In the genomic region with DNA sequence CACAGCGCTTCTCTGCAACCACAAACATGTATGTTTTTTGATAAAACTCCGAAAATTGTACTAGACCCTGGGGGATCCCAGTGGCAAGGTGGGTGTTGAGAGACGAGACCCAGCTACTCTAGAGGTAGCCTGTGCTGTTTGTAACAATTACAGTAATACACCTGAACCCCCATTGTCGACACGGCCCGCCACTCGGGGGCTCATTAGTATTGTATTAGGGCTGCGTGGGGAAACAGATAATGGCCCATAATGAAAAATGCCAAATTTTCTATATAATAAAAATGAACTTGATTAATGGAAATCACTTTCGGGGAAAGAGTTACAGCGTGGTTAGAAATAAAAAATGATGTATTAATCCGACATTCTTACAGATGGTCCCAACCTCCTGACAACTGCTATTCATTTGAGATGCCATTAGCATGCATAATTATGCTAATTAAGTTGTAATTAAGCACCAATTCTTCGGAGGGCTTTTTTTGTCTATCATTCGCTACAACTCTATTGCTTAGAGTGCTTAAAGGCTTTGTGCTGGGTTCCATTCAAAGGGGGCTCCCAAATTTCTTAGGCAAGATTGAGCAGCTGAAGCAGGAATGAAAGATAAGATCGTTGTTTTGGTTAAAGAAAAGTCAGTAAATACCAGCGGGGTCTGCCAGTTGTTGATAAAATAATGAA, we compare ENCODE assay signal across 14 mouse cellular contexts.
DNase-seq lines count a peak whose midpoint lies in the region; ATAC-seq lines count a peak whose summit lies in the region.
"Had no signal": no experiment of that assay in that cellular context is flagged by ENCODE, and none has a peak within 500 bp of the region (broad histone marks: within the 10 kb centered on the region; RNA-seq: fewer than 3 reads in every experiment).

No protein-coding gene starts in this region.

- 58% methylated on average over 15 of the region's 15 CpGs for WGBS in kidney, embryonic 14.5 days
- WGBS in embryonic facial prominence, embryonic 10.5 days = 86% methylated on average over 15 of the region's 15 CpGs
- 34% methylated on average over 15 of the region's 15 CpGs for WGBS in hindbrain, embryonic 14.5 days
- WGBS in midbrain, embryonic 16.5 days = 60% methylated on average over 15 of the region's 15 CpGs

- H3K27me3 ChIP-seq in kidney, embryonic 14.5 days (ENCODE audit: control insufficient read depth, insufficient read depth, low read length) = no peaks in the 10 kb centered on the region
- no peaks in the 10 kb centered on the region for H3K27me3 ChIP-seq in embryonic facial prominence, embryonic 10.5 days (replicated peaks; ENCODE audit: low read depth, poor library complexity, severe bottlenecking)
- no peaks in the 10 kb centered on the region for H3K27me3 ChIP-seq in hindbrain, embryonic 14.5 days (ENCODE audit: control insufficient read depth, insufficient read depth, low read length)
- H3K27me3 ChIP-seq in midbrain, embryonic 16.5 days (ENCODE audit: control insufficient read depth, insufficient read depth, low read depth, low read length) = no peaks in the 10 kb centered on the region
- H3K27me3 ChIP-seq: embryonic facial prominence, embryonic 15.5 days had no signal

- H3K36me3 ChIP-seq in kidney, embryonic 14.5 days (ENCODE audit: control insufficient read depth, insufficient read depth, low read length) = no peaks in the 10 kb centered on the region
- no peaks in the 10 kb centered on the region for H3K36me3 ChIP-seq in embryonic facial prominence, embryonic 10.5 days (replicated peaks)
- no peaks in the 10 kb centered on the region for H3K36me3 ChIP-seq in hindbrain, embryonic 14.5 days (replicated peaks; ENCODE audit: control insufficient read depth, insufficient read depth)
- H3K36me3 ChIP-seq in midbrain, embryonic 16.5 days (ENCODE audit: control insufficient read depth, insufficient read depth, low read length) = no peaks in the 10 kb centered on the region
- H3K36me3 ChIP-seq: embryonic facial prominence, embryonic 15.5 days had no signal

- H3K4me1 ChIP-seq in kidney, embryonic 14.5 days (ENCODE audit: control insufficient read depth, insufficient read depth, low read length) = no peaks in the 10 kb centered on the region; the same call in 1 of the 2 replicates
- peaks cover 5% of the 10 kb centered on the region; the same call in 1 of the 2 replicates for H3K4me1 ChIP-seq in embryonic facial prominence, embryonic 10.5 days
- 0 out of 2 replicates have a peak, but pooled peaks cover 3% of the 10 kb centered on the region for H3K4me1 ChIP-seq in hindbrain, embryonic 14.5 days (replicated peaks; ENCODE audit: control insufficient read depth, insufficient read depth, low read length)
- H3K4me1 ChIP-seq in midbrain, embryonic 16.5 days (ENCODE audit: control insufficient read depth, insufficient read depth, low read length) = peaks cover 4% of the 10 kb centered on the region

- 0 out of 2 replicates have a peak overlapping the region, but pooled peaks have one; percentile 17 for H3K4me2 ChIP-seq in kidney, embryonic 14.5 days (replicated peaks; ENCODE audit: low read depth, low read length)
- peak overlapping the region; percentile 10 for H3K4me2 ChIP-seq in hindbrain, embryonic 14.5 days (replicated peaks)
- H3K4me2 ChIP-seq in midbrain, embryonic 16.5 days (ENCODE audit: low read length) = peak overlapping the region; percentile 8; the same call in 1 of the 2 replicates
- H3K4me2 ChIP-seq: embryonic facial prominence, embryonic 15.5 days; heart, embryonic 11.5 days had no signal

- no peak for DNase-seq in kidney, postnatal 4 days
- no peak for DNase-seq in embryonic facial prominence, embryonic 10.5 days (ENCODE audit: low spot score)
- DNase-seq in hindbrain, embryonic 14.5 days (ENCODE audit: low spot score) = peak; percentile 68
- DNase-seq in urinary bladder, postnatal 25 days (ENCODE audit: low spot score) = no peak
- no peak for DNase-seq in spleen, postnatal 4 days (ENCODE audit: low spot score in 2 of 2)
- DNase-seq: cerebellum, postnatal 36 days; layer of hippocampus, adult 9-11 months; lung, postnatal 14 days; spleen, adult 18-20 months; thymus, adult 2 months had no signal

- H3K9me3 ChIP-seq in kidney, embryonic 14.5 days (ENCODE audit: control insufficient read depth, low read length) = no peaks in the 10 kb centered on the region
- H3K9me3 ChIP-seq in embryonic facial prominence, embryonic 10.5 days = no peaks in the 10 kb centered on the region
- no peaks in the 10 kb centered on the region for H3K9me3 ChIP-seq in hindbrain, embryonic 14.5 days (ENCODE audit: control insufficient read depth, low read length)
- no peaks in the 10 kb centered on the region for H3K9me3 ChIP-seq in midbrain, embryonic 16.5 days (replicated peaks; ENCODE audit: control insufficient read depth, low read length, poor library complexity, severe bottlenecking)
- H3K9me3 ChIP-seq: embryonic facial prominence, embryonic 15.5 days had no signal

- no peak for ATAC-seq in kidney, embryonic 14.5 days (ENCODE audit: low FRiP score, low TSS enrichment)
- ATAC-seq in hindbrain, embryonic 14.5 days (ENCODE audit: low FRiP score) = no peak; the same call in 1 of the 2 replicates
- no peak for ATAC-seq in midbrain, embryonic 16.5 days

- no peak overlapping the region for H3K4me3 ChIP-seq in kidney, embryonic 14.5 days (ENCODE audit: low read length)
- no peak overlapping the region for H3K4me3 ChIP-seq in embryonic facial prominence, embryonic 10.5 days
- no peak overlapping the region for H3K4me3 ChIP-seq in hindbrain, embryonic 14.5 days (replicated peaks; ENCODE audit: low read length)
- no peak overlapping the region for H3K4me3 ChIP-seq in midbrain, embryonic 16.5 days (ENCODE audit: low read depth, low read length)
- H3K4me3 ChIP-seq: embryonic facial prominence, embryonic 15.5 days had no signal

- H3K27ac ChIP-seq in kidney, embryonic 14.5 days (ENCODE audit: low read depth, low read length) = no peak overlapping the region
- 0 out of 2 replicates have a peak overlapping the region, but pooled peaks have one; percentile 30 for H3K27ac ChIP-seq in embryonic facial prominence, embryonic 10.5 days (replicated peaks)
- H3K27ac ChIP-seq in hindbrain, embryonic 14.5 days = no peak overlapping the region
- 0 out of 2 replicates have a peak overlapping the region, but pooled peaks have one; percentile 4 for H3K27ac ChIP-seq in midbrain, embryonic 16.5 days (ENCODE audit: low read length)
- H3K27ac ChIP-seq: embryonic facial prominence, embryonic 15.5 days had no signal

- no peak overlapping the region for H3K9ac ChIP-seq in kidney, embryonic 14.5 days (ENCODE audit: low read depth, low read length)
- H3K9ac ChIP-seq in hindbrain, embryonic 14.5 days = no peak overlapping the region
- no peak overlapping the region for H3K9ac ChIP-seq in midbrain, embryonic 16.5 days (ENCODE audit: low read depth, low read length)
- H3K9ac ChIP-seq: embryonic facial prominence, embryonic 15.5 days had no signal

Comparison
In these comparisons a context has a peak if more than half of its experiments do, and no peak if none do; other contexts are left out.
1. H3K27ac ChIP-seq: peak in embryonic facial prominence, embryonic 10.5 days (single experiment) and midbrain, embryonic 16.5 days (single experiment); none in kidney, embryonic 14.5 days (single experiment) and hindbrain, embryonic 14.5 days (single experiment).
2. Peak in every context shown above with its lines, with median percentiles within 50 percentile points of each other: H3K4me2 ChIP-seq.